Mouse (Mus musculus): ENCODE results near the gene Calhm3. TPM values are rescaled to one million over a fixed set of nuclear protein-coding genes. Genes with fewer than 3 reads are reported as not detected.

Gene Calhm3
- polyA plus RNA-seq, 1 experiment from 2014 or later: not detected

DNA sequence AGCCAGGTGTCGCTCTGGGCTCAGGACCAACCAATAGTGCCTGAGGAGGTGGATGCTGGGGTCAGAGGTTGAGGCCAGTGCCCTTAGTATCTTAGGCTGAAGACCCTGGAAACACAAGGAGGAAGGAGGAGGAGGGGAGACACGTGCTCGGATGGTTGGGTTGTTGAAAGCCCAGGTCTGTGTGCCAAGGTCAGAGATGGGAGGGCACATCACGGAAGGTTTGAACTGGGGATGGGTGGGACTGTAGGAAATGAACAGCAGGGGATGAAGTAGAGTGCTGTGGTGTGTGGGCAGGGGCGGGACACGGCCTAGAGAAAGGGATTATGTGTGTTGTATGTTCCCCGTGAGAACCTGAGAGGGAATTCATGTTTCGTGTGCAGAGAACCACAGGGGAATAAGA lies 26.7 kb upstream of the Calhm3 start:
- no peak for TF ChIP-seq EP300 (optimal IDR thresholded peaks at IDR 0.05)
- no peak for TF ChIP-seq CTCF (IDR thresholded peaks at IDR 0.05; ENCODE audit: low read depth)
- no peak for DNase-seq (ENCODE audit: low spot score)
- Histone ChIP-seq H3K4me2 (replicated peaks; ENCODE audit: low read depth) (no peak overlapping the region), H3K9me3 (ENCODE audit: control insufficient read depth, low read length) (no peaks in the 10 kb centered on the region), H3K36me3 (ENCODE audit: control insufficient read depth, insufficient read depth, low read length) (no peaks in the 10 kb centered on the region), H3K27me3 (ENCODE audit: control insufficient read depth, insufficient read depth, low read length) (no peaks in the 10 kb centered on the region), H3K4me1 (replicated peaks; ENCODE audit: control insufficient read depth, insufficient read depth) (no peaks in the 10 kb centered on the region), H3K4me3 (ENCODE audit: low read depth, low read length) (no peak overlapping the region), H3K9ac (ENCODE audit: low read length) (no peak overlapping the region), H3K27ac (replicated peaks) (no peak overlapping the region)
- 56% methylated on average over 8 of the region's 8 CpGs for WGBS
- ATAC-seq (ENCODE audit: low FRiP score, low TSS enrichment): no peak

DNA sequence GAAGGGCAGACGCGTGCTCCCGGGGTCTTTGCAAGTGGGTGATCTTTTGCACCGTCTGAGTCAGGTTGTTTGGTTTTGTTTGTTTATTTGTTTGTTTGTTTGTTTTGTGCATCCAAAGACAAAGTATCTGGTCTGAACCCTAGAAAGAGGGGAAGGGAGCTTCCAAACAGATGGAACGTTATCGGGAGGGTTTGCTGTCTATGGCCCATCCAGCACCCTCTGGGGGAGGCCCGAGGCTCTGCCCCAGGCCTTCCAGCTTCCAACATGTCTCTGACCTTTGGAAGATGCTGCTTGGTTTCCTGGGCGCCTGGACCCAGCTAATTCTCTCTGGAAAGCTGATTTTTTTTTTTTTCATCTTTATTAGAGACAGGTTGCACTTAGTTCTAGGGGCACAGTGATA lies 22.4 kb upstream of the Calhm3 start:
- Histone ChIP-seq H3K36me3 (ENCODE audit: control insufficient read depth, insufficient read depth, low read length) (no peaks in the 10 kb centered on the region), H3K9ac (ENCODE audit: low read length) (no peak overlapping the region), H3K27ac (replicated peaks) (no peak overlapping the region), H3K9me3 (ENCODE audit: control insufficient read depth, low read length) (no peaks in the 10 kb centered on the region), H3K4me1 (replicated peaks; ENCODE audit: control insufficient read depth, insufficient read depth) (0 out of 2 replicates have a peak, but pooled peaks cover 3% of the 10 kb centered on the region), H3K4me2 (replicated peaks; ENCODE audit: low read depth) (peak overlapping the region; percentile 92), H3K27me3 (ENCODE audit: control insufficient read depth, insufficient read depth, low read length) (no peaks in the 10 kb centered on the region), H3K4me3 (ENCODE audit: low read depth, low read length) (peak overlapping the region; percentile 73; the same call in 1 of the 2 replicates)
- DNase-seq (ENCODE audit: low spot score) (no peak), ATAC-seq (ENCODE audit: low FRiP score, low TSS enrichment) (no peak)
- no peak for TF ChIP-seq CTCF (IDR thresholded peaks at IDR 0.05; ENCODE audit: low read depth)
- whole genome bisulfite sequencing: 28% methylated on average over 8 of the region's 8 CpGs

DNA sequence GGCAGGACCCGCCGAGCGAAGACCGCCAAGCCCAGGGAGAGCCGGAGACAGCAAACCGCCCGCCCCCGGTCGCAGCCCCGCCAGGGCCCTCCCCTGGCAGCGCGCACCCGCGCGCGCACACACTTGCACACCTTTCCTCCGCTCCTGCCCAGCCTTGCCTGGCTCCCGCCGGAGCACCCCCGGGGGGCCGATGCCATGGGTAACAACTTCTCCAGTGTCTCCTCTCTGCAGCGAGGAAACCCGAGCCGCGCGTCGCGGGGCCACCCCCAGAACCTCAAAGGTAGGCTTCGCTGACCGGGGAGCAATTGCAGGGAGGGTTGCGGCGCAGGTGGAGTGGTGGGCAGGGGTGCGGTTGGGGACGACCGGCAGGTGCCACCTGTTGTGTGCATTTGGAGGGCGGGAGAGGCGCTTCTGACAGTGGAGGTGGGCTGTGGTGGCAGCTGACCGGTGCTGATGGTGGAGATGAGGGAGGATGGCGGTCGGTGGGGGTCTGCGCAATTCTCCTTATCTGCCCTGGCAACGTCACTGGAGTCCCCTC lies 21.8 kb upstream of the Calhm3 start:
- DNase-seq (ENCODE audit: low spot score) (peak; percentile 47), ATAC-seq (ENCODE audit: low FRiP score, low TSS enrichment) (peak; percentile 46)
- 0 out of 2 replicates have a peak, but pooled peaks cover 3% of the 10 kb centered on the region for H3K4me1 ChIP-seq (replicated peaks; ENCODE audit: control insufficient read depth, insufficient read depth)
- 2% methylated on average over 36 of the region's 42 CpGs for WGBS
- H3K27ac ChIP-seq (replicated peaks): peak overlapping the region; percentile 69; the same call in 1 of the 2 replicates
- H3K4me3 ChIP-seq (ENCODE audit: low read depth, low read length): peak overlapping the region; percentile 73
- H3K4me2 ChIP-seq (replicated peaks; ENCODE audit: low read depth): peak overlapping the region; percentile 92
- no peaks in the 10 kb centered on the region for H3K9me3 ChIP-seq (ENCODE audit: control insufficient read depth, low read length)
- H3K9ac ChIP-seq (ENCODE audit: low read length): peak overlapping the region; percentile 72
- no peak for TF ChIP-seq EP300 (optimal IDR thresholded peaks at IDR 0.05)
- no peak for TF ChIP-seq CTCF (IDR thresholded peaks at IDR 0.05; ENCODE audit: low read depth)
- no peaks in the 10 kb centered on the region for H3K36me3 ChIP-seq (ENCODE audit: control insufficient read depth, insufficient read depth, low read length)
- no peaks in the 10 kb centered on the region for H3K27me3 ChIP-seq (ENCODE audit: control insufficient read depth, insufficient read depth, low read length)

DNA sequence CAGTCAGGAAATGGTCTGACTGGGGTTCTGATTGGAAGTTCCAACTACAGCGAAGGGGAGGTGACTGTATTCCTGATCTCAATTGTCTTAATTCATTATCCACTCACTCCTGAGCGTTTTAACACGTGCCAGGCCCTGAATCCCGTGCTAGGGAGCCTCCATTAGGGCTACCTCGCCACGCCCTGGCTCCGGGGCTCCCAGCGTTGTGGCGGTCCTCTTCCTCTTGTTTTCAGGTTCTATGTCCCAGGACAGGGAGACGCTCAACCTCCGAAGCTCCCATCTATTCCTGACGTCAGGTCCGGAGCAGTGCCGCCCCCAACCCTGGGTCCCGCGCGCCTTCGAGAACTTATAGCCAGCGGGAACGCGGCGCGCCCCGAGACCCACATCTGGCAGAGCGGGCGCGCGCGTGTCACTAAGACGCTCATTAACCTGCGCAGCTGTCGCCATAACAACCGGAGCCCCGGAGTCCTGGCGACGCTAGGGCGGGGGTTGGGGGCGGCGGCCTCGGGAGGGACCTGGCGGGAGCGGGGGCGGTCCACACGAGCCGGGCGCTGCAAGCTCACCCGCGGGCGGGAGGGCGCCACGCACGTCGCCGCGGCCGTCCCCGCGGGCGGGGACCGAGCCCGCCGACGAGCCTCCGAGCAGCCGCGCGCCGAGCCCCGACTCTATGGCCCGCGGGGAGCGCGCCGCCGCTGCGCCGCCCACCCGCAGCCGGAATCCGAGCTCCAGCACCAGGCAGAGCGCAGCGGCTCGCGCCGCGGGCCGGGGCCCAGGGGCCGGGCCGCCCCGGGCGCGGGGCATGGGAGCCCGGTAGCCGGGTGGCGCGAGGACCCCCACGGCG lies 21.1 kb upstream of the Calhm3 start, which contains the start of gene Neurl1a:
Neurl1a (plus strand) TSS at position 390 of the 841 bp plus-strand sequence.
- under 1% methylated on average over 67 of the region's 98 CpGs for WGBS
- TF ChIP-seq CTCF (IDR thresholded peaks at IDR 0.05; ENCODE audit: low read depth) (no peak), EP300 (optimal IDR thresholded peaks at IDR 0.05) (no peak)

DNA sequence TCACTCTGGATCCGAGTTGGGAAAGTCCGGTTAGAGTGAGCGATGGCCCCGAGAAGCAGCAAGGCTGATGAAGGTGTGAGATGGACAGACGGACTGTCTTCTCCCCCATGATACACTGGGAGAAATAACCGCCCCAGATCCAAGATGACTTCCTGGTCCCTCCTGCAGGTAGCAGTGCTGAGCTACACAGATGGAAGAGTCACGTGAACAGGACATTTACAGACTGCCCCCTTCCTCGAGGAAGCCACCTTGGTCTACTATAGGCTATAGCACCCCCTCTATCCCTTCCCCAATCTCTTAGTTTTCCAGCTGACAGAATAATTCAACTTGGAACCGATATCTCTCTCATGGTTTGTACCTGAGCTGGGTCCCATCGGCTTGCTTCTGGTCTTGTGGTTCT lies 20.4 kb upstream of the Calhm3 start:
- Histone ChIP-seq H3K9ac (ENCODE audit: low read length) (peak overlapping the region; percentile 72; the same call in 1 of the 2 replicates), H3K27ac (replicated peaks) (no peak overlapping the region), H3K4me2 (replicated peaks; ENCODE audit: low read depth) (peak overlapping the region; percentile 92), H3K27me3 (ENCODE audit: control insufficient read depth, insufficient read depth, low read length) (no peaks in the 10 kb centered on the region), H3K36me3 (ENCODE audit: control insufficient read depth, insufficient read depth, low read length) (no peaks in the 10 kb centered on the region), H3K4me3 (ENCODE audit: low read depth, low read length) (peak overlapping the region; percentile 73), H3K9me3 (ENCODE audit: control insufficient read depth, low read length) (no peaks in the 10 kb centered on the region), H3K4me1 (replicated peaks; ENCODE audit: control insufficient read depth, insufficient read depth) (0 out of 2 replicates have a peak, but pooled peaks cover 3% of the 10 kb centered on the region)
- peak; percentile 43 for DNase-seq (ENCODE audit: low spot score)
- WGBS: 27% methylated on average over 10 of the region's 10 CpGs
- ATAC-seq (ENCODE audit: low FRiP score, low TSS enrichment): peak; percentile 45; the same call in 1 of the 2 replicates
- no peak for TF ChIP-seq EP300 (optimal IDR thresholded peaks at IDR 0.05)
- peak; percentile 73 for TF ChIP-seq CTCF (IDR thresholded peaks at IDR 0.05; ENCODE audit: low read depth)

More for the DNA sequence above, 21.1 kb upstream of the Calhm3 start, which contains the start of gene Neurl1a:
- Histone ChIP-seq H3K9me3 (ENCODE audit: control insufficient read depth, low read length) (no peaks in the 10 kb centered on the region), H3K9ac (ENCODE audit: low read length) (peak within 1 kb of the TSS; percentile 72), H3K4me1 (replicated peaks; ENCODE audit: control insufficient read depth, insufficient read depth) (0 out of 2 replicates have a peak, but pooled peaks cover 3% of the 10 kb centered on the region), H3K36me3 (ENCODE audit: control insufficient read depth, insufficient read depth, low read length) (no peaks in the 10 kb centered on the region), H3K27me3 (ENCODE audit: control insufficient read depth, insufficient read depth, low read length) (no peaks in the 10 kb centered on the region), H3K4me3 (ENCODE audit: low read depth, low read length) (peak within 1 kb of the TSS; percentile 73), H3K4me2 (replicated peaks; ENCODE audit: low read depth) (peak within 1 kb of the TSS; percentile 92), H3K27ac (replicated peaks) (peak within 1 kb of the TSS; percentile 69)
- ATAC-seq (ENCODE audit: low FRiP score, low TSS enrichment) (peak; percentile 56), DNase-seq (ENCODE audit: low spot score) (peak; percentile 66)
